12 mouse cellular contexts compared by ENCODE assay signal in the genomic region with DNA sequence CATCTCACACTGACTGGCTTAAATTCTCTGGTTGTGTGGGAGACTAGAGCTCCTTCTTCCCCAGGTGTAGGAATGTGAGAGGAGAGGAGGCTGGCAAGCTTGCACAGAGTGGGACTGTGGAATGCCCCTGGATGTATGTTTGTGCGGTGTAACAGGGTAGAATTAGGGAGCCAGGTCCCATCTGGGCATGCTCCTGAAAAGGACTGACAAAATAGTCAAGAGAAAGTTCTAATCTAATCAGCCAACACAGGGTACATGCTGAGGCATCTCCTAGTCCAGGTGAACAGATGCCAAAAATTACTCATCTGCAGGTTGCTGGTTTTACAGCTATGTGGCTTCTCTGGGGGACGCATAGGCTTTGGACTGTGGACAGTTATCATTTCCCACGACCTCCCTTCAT. TPM values are rescaled to one million over a fixed set of nuclear protein-coding genes. Genes with fewer than 3 reads are reported as not detected.
DNase-seq lines count a peak whose midpoint lies in the region; ATAC-seq and TF ChIP-seq lines count a peak whose summit lies in the region.
"Had no signal": no experiment of that assay in that cellular context is flagged by ENCODE, and none has a peak within 500 bp of the region (broad histone marks: within the 10 kb centered on the region; RNA-seq: fewer than 3 reads in every experiment).

No protein-coding gene starts in this region.

- H3K4me3 ChIP-seq in gastrocnemius, adult 2 months, result peak overlapping the region; percentile 72
- no peak overlapping the region for H3K4me3 ChIP-seq in neural tube, embryonic 11.5 days (ENCODE audit: low read depth, low read length)
- H3K4me3 ChIP-seq in limb, embryonic 15.5 days, result 0 out of 2 replicates have a peak overlapping the region, but pooled peaks have one; percentile 58

- no peak for ATAC-seq in neural tube, embryonic 11.5 days (ENCODE audit: insufficient read depth, low FRiP score, low TSS enrichment)
- no peak for ATAC-seq in limb, embryonic 15.5 days (ENCODE audit: insufficient number of reproducible peaks, low FRiP score, low TSS enrichment, low read depth)
- ATAC-seq in monocyte, adult 5-6 weeks (replicated peaks; ENCODE audit: insufficient number of reproducible peaks, low FRiP score, low TSS enrichment, poor library complexity, severe bottlenecking), result no peak

- intact Hi-C loops in gastrocnemius, adult 2 months (cut with DNase I), result loop anchor here (2.0 kb wide), 1 partner anchor 37 kb away; the partner anchor contains the start of genes Gm44965 and Repin1
- intact Hi-C loops in gastrocnemius, postnatal 36 days (cut with DNase I), result no loop called here

- peak overlapping the region; percentile 83 for H3K4me2 ChIP-seq in neural tube, embryonic 11.5 days (ENCODE audit: low read depth)
- H3K4me2 ChIP-seq in limb, embryonic 15.5 days, result no peak overlapping the region

- TF ChIP-seq CTCF in gastrocnemius, adult 2 months (IDR thresholded peaks at IDR 0.05), result no peak

- no peaks in the 10 kb centered on the region for H3K9me3 ChIP-seq in neural tube, embryonic 11.5 days (ENCODE audit: control insufficient read depth, low read length)
- no peaks in the 10 kb centered on the region for H3K9me3 ChIP-seq in limb, embryonic 15.5 days

- H3K4me1 ChIP-seq in neural tube, embryonic 11.5 days (ENCODE audit: control insufficient read depth, insufficient read depth, low read length), result peaks cover 6% of the 10 kb centered on the region; the same call in 1 of the 2 replicates
- peaks cover 15% of the 10 kb centered on the region for H3K4me1 ChIP-seq in limb, embryonic 15.5 days

- no peak overlapping the region for H3K9ac ChIP-seq in neural tube, embryonic 11.5 days (ENCODE audit: low read length)
- H3K9ac ChIP-seq in limb, embryonic 15.5 days, result no peak overlapping the region

- 93% methylated on average over 3 of the region's 3 CpGs for WGBS in neural tube, embryonic 11.5 days
- WGBS in limb, embryonic 15.5 days, result 69% methylated on average over 3 of the region's 3 CpGs

- no peak for DNase-seq in gastrocnemius, adult 2 months
- DNase-seq in gastrocnemius, postnatal 4 days (ENCODE audit: low spot score in 2 of 2), result no peak
- no peak for DNase-seq in neural tube, embryonic 11.5 days (ENCODE audit: low spot score)
- DNase-seq in neural tube, embryonic 10.5 days (ENCODE audit: extremely low spot score, low spot score), result no peak
- DNase-seq in right cerebral cortex, adult 18-20 months, result no peak
- DNase-seq in gastrocnemius, postnatal 36 days, result no peak
- DNase-seq: gastrocnemius, postnatal 10 days; kidney, adult 8-10 months had no signal

- H3K27ac ChIP-seq in gastrocnemius, adult 2 months, result peak overlapping the region; percentile 99
- H3K27ac ChIP-seq in neural tube, embryonic 11.5 days (ENCODE audit: low read depth, low read length), result no peak overlapping the region
- peak overlapping the region; percentile 95; the same call in 1 of the 2 replicates for H3K27ac ChIP-seq in limb, embryonic 15.5 days

- no peaks in the 10 kb centered on the region for H3K27me3 ChIP-seq in neural tube, embryonic 11.5 days (ENCODE audit: control insufficient read depth, insufficient read depth, low read length)
- H3K27me3 ChIP-seq in limb, embryonic 15.5 days, result no peaks in the 10 kb centered on the region

- H3K36me3 ChIP-seq in neural tube, embryonic 11.5 days (ENCODE audit: control insufficient read depth, insufficient read depth, low read length), result no peaks in the 10 kb centered on the region
- peaks cover 3% of the 10 kb centered on the region; the same call in 1 of the 2 replicates for H3K36me3 ChIP-seq in limb, embryonic 15.5 days

RNA-seq across cellular contexts. Expression of gene Lrrc61, which starts 1.4 kb away (rescaled TPM):
- 10 to 100 TPM; 17.1 to 20.2 TPM for total RNA-seq in gastrocnemius, adult 2 months (2021)
- total RNA-seq in gastrocnemius, postnatal 4 days (2021), result 10 to 100 TPM; 15.8 to 20.1 TPM
- polyA plus RNA-seq in neural tube, embryonic 11.5 days (2014; fragmentation: Nextera tagmentation; extraction: Ambion mirVana), result 15.7 and 18.7 TPM in 2 replicates
- 9.9 and 10.8 TPM in 2 replicates for polyA plus RNA-seq in limb, embryonic 15.5 days (2015; fragmentation: Nextera tagmentation; extraction: Ambion mirVana)
- total RNA-seq in monocyte, adult 5-6 weeks (2017), result 11.2 to 24.6 TPM (median 14.3 TPM) in 3 replicates
- total RNA-seq in gastrocnemius, postnatal 36 days (2021), result 10 to 100 TPM; 13.9 to 17.1 TPM

RNA-seq across cellular contexts. Expression of gene Rarres2, which starts 16.6 kb away (rescaled TPM):
- total RNA-seq in gastrocnemius, adult 2 months (2021), result 10 to 100 TPM; 13.9 to 22.2 TPM
- total RNA-seq in gastrocnemius, postnatal 4 days (2021), result 10 to 100 TPM; 57.3 to 67.1 TPM
- 1.6 and 2.8 TPM in 2 replicates for polyA plus RNA-seq in neural tube, embryonic 11.5 days (2014; fragmentation: Nextera tagmentation; extraction: Ambion mirVana)
- polyA plus RNA-seq in limb, embryonic 15.5 days (2015; fragmentation: Nextera tagmentation; extraction: Ambion mirVana), result 24.8 and 30.5 TPM in 2 replicates
- not detected in 3 replicates for total RNA-seq in monocyte, adult 5-6 weeks (2017)
- total RNA-seq in gastrocnemius, postnatal 36 days (2021), result 10 to 100 TPM; 15.5 to 19.0 TPM
- total RNA-seq: megakaryocyte progenitor cell, adult 5-6 weeks had no signal

RNA-seq across cellular contexts. Expression of gene Atp6v0e2, which starts 18.5 kb away (rescaled TPM):
- 10 to 100 TPM; 48.3 to 53.7 TPM for total RNA-seq in gastrocnemius, adult 2 months (2021)
- total RNA-seq in gastrocnemius, postnatal 4 days (2021), result 10 to 100 TPM; 29.7 to 33.3 TPM
- 59.7 and 70.8 TPM in 2 replicates for polyA plus RNA-seq in neural tube, embryonic 11.5 days (2014; fragmentation: Nextera tagmentation; extraction: Ambion mirVana)
- polyA plus RNA-seq in limb, embryonic 15.5 days (2015; fragmentation: Nextera tagmentation; extraction: Ambion mirVana), result 12.2 and 13.7 TPM in 2 replicates
- 1.8 TPM in 1 of 3 replicates, not detected in the others for total RNA-seq in monocyte, adult 5-6 weeks (2017)
- 10 to 100 TPM; 39.4 to 51.3 TPM for total RNA-seq in gastrocnemius, postnatal 36 days (2021)
- total RNA-seq: megakaryocyte progenitor cell, adult 5-6 weeks had no signal

RNA-seq across cellular contexts. Expression of gene Gm45021, which starts 33.5 kb away (rescaled TPM):
- total RNA-seq in gastrocnemius, adult 2 months (2021), result not detected
- total RNA-seq in gastrocnemius, postnatal 4 days (2021), result not detected
- polyA plus RNA-seq in neural tube, embryonic 11.5 days (2014; fragmentation: Nextera tagmentation; extraction: Ambion mirVana), result not detected in 2 replicates
- polyA plus RNA-seq in limb, embryonic 15.5 days (2015; fragmentation: Nextera tagmentation; extraction: Ambion mirVana), result not detected in 2 replicates
- not detected in 3 replicates for total RNA-seq in monocyte, adult 5-6 weeks (2017)
- total RNA-seq in gastrocnemius, postnatal 36 days (2021), result not detected
- total RNA-seq: gastrocnemius, postnatal 10 days; left cerebral cortex, postnatal 10 days; megakaryocyte progenitor cell, adult 5-6 weeks had no signal

RNA-seq across cellular contexts. Expression of gene Repin1, which starts 37.7 kb away (rescaled TPM):
- 10 to 100 TPM; 27.8 to 33.5 TPM for total RNA-seq in gastrocnemius, adult 2 months (2021)
- total RNA-seq in gastrocnemius, postnatal 4 days (2021), result 10 to 100 TPM; 29.1 to 31.9 TPM
- polyA plus RNA-seq in neural tube, embryonic 11.5 days (2014; fragmentation: Nextera tagmentation; extraction: Ambion mirVana), result 39.8 and 47.5 TPM in 2 replicates
- 21.0 and 23.9 TPM in 2 replicates for polyA plus RNA-seq in limb, embryonic 15.5 days (2015; fragmentation: Nextera tagmentation; extraction: Ambion mirVana)
- total RNA-seq in monocyte, adult 5-6 weeks (2017), result 0.85 to 5.5 TPM (median 2.1 TPM) in 3 replicates
- 10 to 100 TPM; 19.4 to 29.3 TPM for total RNA-seq in gastrocnemius, postnatal 36 days (2021)

Comparison
In these comparisons a context has a peak if more than half of its experiments do, and no peak if none do; other contexts are left out.
1. RNA of gene Rarres2, which starts 16.6 kb away (total RNA-seq): 57.3 to 67.1 TPM in gastrocnemius, postnatal 4 days, 13.9 to 22.2 TPM in gastrocnemius, adult 2 months and 15.5 to 19.0 TPM in gastrocnemius, postnatal 36 days; not detected in monocyte, adult 5-6 weeks; every median in the first group is over 10 times any median in the second.
2. RNA of gene Atp6v0e2, which starts 18.5 kb away (total RNA-seq): 48.3 to 53.7 TPM in gastrocnemius, adult 2 months, 39.4 to 51.3 TPM in gastrocnemius, postnatal 36 days and 29.7 to 33.3 TPM in gastrocnemius, postnatal 4 days; 1.8 TPM in monocyte, adult 5-6 weeks; every median in the first group is over 10 times any median in the second.